Mouse (Mus musculus) lung, postnatal 0 days (tissue): ENCODE data around the gene Kcnip4.

Experiments used
- CTCF ChIP-seq: IDR thresholded peaks from 2 replicates; pipeline ENCODE4 v1.5.1; 2016; ENCODE audit warnings: antibody characterized with exemption, mild to moderate bottlenecking
- EP300 ChIP-seq: IDR thresholded peaks from 2 replicates; pipeline ENCODE4 v1.6.1; 2016; ENCODE audit warnings: antibody characterized with exemption, mild to moderate bottlenecking, control low read depth

DNA sequence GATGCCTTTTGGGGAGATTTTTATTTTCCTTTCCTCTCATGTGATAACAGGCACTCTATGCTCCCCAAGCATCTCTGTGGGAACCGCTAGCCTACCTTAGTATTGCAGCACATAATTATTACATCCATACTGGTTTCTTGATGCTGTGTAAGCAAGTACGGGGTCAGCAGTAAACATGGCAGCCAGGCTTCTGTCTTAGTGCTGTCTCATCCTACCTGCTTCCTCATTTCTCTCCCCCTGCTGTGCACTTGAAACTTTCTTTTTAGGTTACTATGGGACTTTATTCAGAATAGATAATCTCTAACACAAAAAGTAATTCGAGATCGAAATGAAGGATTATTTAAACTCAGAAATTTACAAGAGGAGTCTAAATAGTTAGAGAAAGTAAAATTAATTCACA is 973.0 kb downstream of the Kcnip4 start:
- TF ChIP-seq CTCF (no peak), EP300 (no peak)
